Mouse (Mus musculus) right cerebral cortex, adult 2 months (tissue): ENCODE measurements around the gene Khk.

Experiments
- DNase-seq, 2 experiments: peaks; one replicate each; pipeline ENCODE4 v3.0.0; 2021 to 2022; ENCODE audit warnings: low spot score in 2 of 2

Khk gene

GRCm38 (mm10) chr5:30913060-30913841 is 8.0 kb upstream of the Khk start, which contains the start of gene Emilin1:
TSS of gene Emilin1 (plus strand) at chr5:30913402.
- DNase-seq: no peak

GRCm38 (mm10) chr5:30914101-30914635 is 7.1 kb upstream of the Khk start:
- no peak for DNase-seq

- no peak for DNase-seq
Observed at GRCm38 (mm10) chr5:30914849-30915248, 6.4 kb upstream of the Khk start.

- DNase-seq: no peak
Observed at GRCm38 (mm10) chr5:30915456-30915855, 5.8 kb upstream of the Khk start.

- DNase-seq: peak; percentile 91
Observed at GRCm38 (mm10) chr5:30915974-30916433, 5.2 kb upstream of the Khk start.

- DNase-seq: no peak
Observed at GRCm38 (mm10) chr5:30916841-30917240, 4.4 kb upstream of the Khk start.

GRCm38 (mm10) chr5:30917348-30917747 is 3.9 kb upstream of the Khk start:
- no peak for DNase-seq

GRCm38 (mm10) chr5:30917891-30918670 is 3.1 kb upstream of the Khk start:
- no peak for DNase-seq

- no peak for DNase-seq
Observed at GRCm38 (mm10) chr5:30918691-30919090, 2.5 kb upstream of the Khk start.

GRCm38 (mm10) chr5:30919831-30920614 is 1.2 kb upstream of the Khk start:
- DNase-seq: no peak

- DNase-seq: no peak
Observed at GRCm38 (mm10) chr5:30920621-30921020, 610 bp upstream of the Khk start.

- no peak for DNase-seq
Observed at GRCm38 (mm10) chr5:30922581-30923041, 1.4 kb downstream of the Khk start.

- DNase-seq: no peak
Observed at GRCm38 (mm10) chr5:30923119-30923518, 1.9 kb downstream of the Khk start.

- no peak for DNase-seq
Observed at GRCm38 (mm10) chr5:30924614-30925013, 3.4 kb downstream of the Khk start.

GRCm38 (mm10) chr5:30925217-30925616 is 4.0 kb downstream of the Khk start:
- DNase-seq: no peak

- no peak for DNase-seq
Observed at GRCm38 (mm10) chr5:30926073-30926472, 4.8 kb downstream of the Khk start.

GRCm38 (mm10) chr5:30927945-30928529 is 6.8 kb downstream of the Khk start:
- DNase-seq: peak; percentile 56 to 64

- DNase-seq: peak; percentile 85
Observed at GRCm38 (mm10) chr5:30930121-30930520, 8.9 kb downstream of the Khk start.

GRCm38 (mm10) chr5:30930846-30931245 is 9.6 kb downstream of the Khk start:
- no peak for DNase-seq

- no peak for DNase-seq
Observed at GRCm38 (mm10) chr5:30931378-30931777, 10.1 kb downstream of the Khk start.

- no peak for DNase-seq
Observed at GRCm38 (mm10) chr5:30933705-30934104, 12.5 kb downstream of the Khk start.
